Comparison of ENCODE assay signal across 8 mouse cellular contexts in the genomic region with DNA sequence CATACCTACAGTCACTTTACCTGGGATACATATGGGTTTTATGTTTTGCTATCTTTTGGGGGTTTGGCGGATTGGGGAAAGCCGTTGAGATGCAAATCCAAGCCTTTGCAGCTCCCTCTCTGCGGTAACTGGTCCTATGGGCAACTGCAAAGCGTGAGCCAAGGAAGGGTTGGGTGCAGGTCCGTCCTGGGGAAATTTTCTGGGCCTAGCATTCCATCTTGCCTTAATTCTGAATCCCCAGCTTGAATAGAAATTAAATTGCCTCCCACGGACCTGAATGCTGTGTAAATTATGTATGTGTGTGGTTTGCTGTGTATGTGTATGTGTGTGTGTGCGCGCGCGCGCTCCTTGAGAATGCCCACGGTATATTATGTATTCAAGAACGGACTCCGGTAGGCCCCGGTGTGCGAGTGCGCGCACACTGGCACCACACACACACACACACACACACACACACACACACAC. TPM values are rescaled to one million over a fixed set of nuclear protein-coding genes. Genes with fewer than 3 reads are reported as not detected.
DNase-seq lines count a peak whose midpoint lies in the region; ATAC-seq and TF ChIP-seq lines count a peak whose summit lies in the region.

No protein-coding gene starts in this region.

- H3K4me2 ChIP-seq in lung, postnatal 0 days (replicated peaks; ENCODE audit: low read depth, low read length), result peak overlapping the region; percentile 98
- peak overlapping the region; percentile 100 for H3K4me2 ChIP-seq in intestine, postnatal 0 days (replicated peaks; ENCODE audit: low read depth)
- H3K4me2 ChIP-seq in neural tube, embryonic 14.5 days (ENCODE audit: low read depth, low read length), result peak overlapping the region; percentile 98

- peak overlapping the region; percentile 56 for H3K9ac ChIP-seq in lung, postnatal 0 days (replicated peaks; ENCODE audit: low read depth)
- H3K9ac ChIP-seq in intestine, postnatal 0 days (ENCODE audit: low read depth, low read length), result peak overlapping the region; percentile 65; the same call in 1 of the 2 replicates
- peak overlapping the region; percentile 63 for H3K9ac ChIP-seq in neural tube, embryonic 14.5 days (replicated peaks; ENCODE audit: low read depth, low read length)

- H3K4me1 ChIP-seq in lung, postnatal 0 days (ENCODE audit: insufficient read depth, low read depth, low read length), result peaks cover 11% of the 10 kb centered on the region; the same call in 1 of the 2 replicates
- H3K4me1 ChIP-seq in intestine, postnatal 0 days (replicated peaks; ENCODE audit: control insufficient read depth, insufficient read depth, low read length), result peaks cover 6% of the 10 kb centered on the region; the same call in 1 of the 2 replicates
- H3K4me1 ChIP-seq in neural tube, embryonic 14.5 days (ENCODE audit: control insufficient read depth, insufficient read depth, low read length), result peaks cover 24% of the 10 kb centered on the region; the same call in 1 of the 2 replicates

- 10% methylated on average over 17 of the region's 18 CpGs for WGBS in lung, postnatal 0 days
- 9% methylated on average over 18 of the region's 18 CpGs for WGBS in intestine, postnatal 0 days
- WGBS in neural tube, embryonic 14.5 days, result 1% methylated on average over 18 of the region's 18 CpGs

- ATAC-seq in lung, postnatal 0 days, result no peak
- no peak for ATAC-seq in intestine, postnatal 0 days
- ATAC-seq in neural tube, embryonic 14.5 days (ENCODE audit: low read depth), result peak; percentile 1; the same call in 1 of the 2 replicates

- H3K9me3 ChIP-seq in lung, postnatal 0 days (ENCODE audit: low read length), result no peaks in the 10 kb centered on the region
- no peaks in the 10 kb centered on the region for H3K9me3 ChIP-seq in intestine, postnatal 0 days (ENCODE audit: control insufficient read depth)
- no peaks in the 10 kb centered on the region for H3K9me3 ChIP-seq in neural tube, embryonic 14.5 days (ENCODE audit: control insufficient read depth, low read length)

- peak overlapping the region; percentile 76 for H3K4me3 ChIP-seq in lung, postnatal 0 days (ENCODE audit: low read depth, low read length)
- H3K4me3 ChIP-seq in intestine, postnatal 0 days (ENCODE audit: low read depth, low read length), result peak overlapping the region; percentile 72
- H3K4me3 ChIP-seq in neural tube, embryonic 14.5 days (ENCODE audit: low read depth, low read length), result peak overlapping the region; percentile 67

- H3K36me3 ChIP-seq in lung, postnatal 0 days (ENCODE audit: insufficient read depth, low read length), result no peaks in the 10 kb centered on the region
- no peaks in the 10 kb centered on the region for H3K36me3 ChIP-seq in intestine, postnatal 0 days (ENCODE audit: control insufficient read depth, insufficient read depth)
- no peaks in the 10 kb centered on the region for H3K36me3 ChIP-seq in neural tube, embryonic 14.5 days (ENCODE audit: control insufficient read depth, insufficient read depth, low read length)

- no peak for TF ChIP-seq CTCF in lung, postnatal 0 days (IDR thresholded peaks at IDR 0.05)
- no peak for TF ChIP-seq CTCF in intestine, postnatal 0 days (IDR thresholded peaks at IDR 0.05; ENCODE audit: low read depth)

- peak; percentile 41 to 42 for DNase-seq in cerebellum, postnatal 25 days
- DNase-seq in cerebellum, adult 11-12 months, result no peak
- DNase-seq in lung, postnatal 0 days (ENCODE audit: low spot score), result peak; percentile 21
- no peak for DNase-seq in lung, adult 18-20 months
- DNase-seq in urinary bladder, adult 2 months (ENCODE audit: low spot score), result no peak
- no peak for DNase-seq in spleen, adult 18-20 months

- peak overlapping the region; percentile 84 for H3K27ac ChIP-seq in lung, postnatal 0 days (ENCODE audit: low read length)
- H3K27ac ChIP-seq in intestine, postnatal 0 days (ENCODE audit: low read depth, low read length), result no peak overlapping the region
- H3K27ac ChIP-seq in neural tube, embryonic 14.5 days (ENCODE audit: low read depth, low read length), result peak overlapping the region; percentile 83

- no peaks in the 10 kb centered on the region for H3K27me3 ChIP-seq in lung, postnatal 0 days (replicated peaks; ENCODE audit: insufficient read depth, low read length)
- H3K27me3 ChIP-seq in intestine, postnatal 0 days (replicated peaks; ENCODE audit: control insufficient read depth, insufficient read depth, low read length), result peaks cover 8% of the 10 kb centered on the region; the same call in 1 of the 2 replicates
- no peaks in the 10 kb centered on the region for H3K27me3 ChIP-seq in neural tube, embryonic 14.5 days (ENCODE audit: control insufficient read depth, insufficient read depth, low read length)

- TF ChIP-seq EP300 in lung, postnatal 0 days (IDR thresholded peaks at IDR 0.05), result no peak

RNA-seq across cellular contexts. Expression of gene Nrp2, which starts 2.5 kb away (rescaled TPM):
- 14.0 and 17.5 TPM in 2 replicates for polyA plus RNA-seq in lung, postnatal 0 days (2015; fragmentation: Nextera tagmentation; extraction: Ambion mirVana)
- 11.7 and 12.7 TPM in 2 replicates for polyA plus RNA-seq in intestine, postnatal 0 days (2015; fragmentation: Nextera tagmentation; extraction: Ambion mirVana)
- 35.8 and 39.4 TPM in 2 replicates for polyA plus RNA-seq in neural tube, embryonic 14.5 days (2014; fragmentation: Nextera tagmentation; extraction: Ambion mirVana)
- 114 and 146 TPM in 2 replicates for polyA plus RNA-seq in urinary bladder, adult 2 months (2012; rRNA removed)

Comparison
In these comparisons a context has a peak if more than half of its experiments do, and no peak if none do; other contexts are left out.
1. DNase-seq: peak in cerebellum, postnatal 25 days (2 of 2) and lung, postnatal 0 days (single experiment); none in cerebellum, adult 11-12 months (single experiment), lung, adult 18-20 months (0 of 2), urinary bladder, adult 2 months (single experiment) and spleen, adult 18-20 months (0 of 2).
2. Peak in every context shown above with its lines, with median percentiles within 50 percentile points of each other: H3K4me2 ChIP-seq, H3K4me3 ChIP-seq and H3K9ac ChIP-seq.